Mouse (Mus musculus) common myeloid progenitor, adult 5-6 weeks (primary cell): ENCODE data around the gene Asphd1. TPM values are rescaled to one million over a fixed set of nuclear protein-coding genes. Genes with fewer than 3 reads are reported as not detected.

ENCODE experiments used
- ATAC-seq: replicated peaks from 2 replicates; pipeline ENCODE4 v1.8.0; 2016; ENCODE audit warnings: low read depth, mild to moderate bottlenecking, moderate TSS enrichment, inconsistent platforms; ENCODE audit not compliant: poor library complexity, severe bottlenecking
- total RNA-seq: library from RNA; stranded (forward); fragments of 200-1000, 187-1606 nt; gene quantifications from 2 replicates; pipeline ENCODE4 v1.2.3, GENCODE M21; 2017

Gene Asphd1
- total RNA-seq, 1 experiment from 2014 or later: not detected

DNA sequence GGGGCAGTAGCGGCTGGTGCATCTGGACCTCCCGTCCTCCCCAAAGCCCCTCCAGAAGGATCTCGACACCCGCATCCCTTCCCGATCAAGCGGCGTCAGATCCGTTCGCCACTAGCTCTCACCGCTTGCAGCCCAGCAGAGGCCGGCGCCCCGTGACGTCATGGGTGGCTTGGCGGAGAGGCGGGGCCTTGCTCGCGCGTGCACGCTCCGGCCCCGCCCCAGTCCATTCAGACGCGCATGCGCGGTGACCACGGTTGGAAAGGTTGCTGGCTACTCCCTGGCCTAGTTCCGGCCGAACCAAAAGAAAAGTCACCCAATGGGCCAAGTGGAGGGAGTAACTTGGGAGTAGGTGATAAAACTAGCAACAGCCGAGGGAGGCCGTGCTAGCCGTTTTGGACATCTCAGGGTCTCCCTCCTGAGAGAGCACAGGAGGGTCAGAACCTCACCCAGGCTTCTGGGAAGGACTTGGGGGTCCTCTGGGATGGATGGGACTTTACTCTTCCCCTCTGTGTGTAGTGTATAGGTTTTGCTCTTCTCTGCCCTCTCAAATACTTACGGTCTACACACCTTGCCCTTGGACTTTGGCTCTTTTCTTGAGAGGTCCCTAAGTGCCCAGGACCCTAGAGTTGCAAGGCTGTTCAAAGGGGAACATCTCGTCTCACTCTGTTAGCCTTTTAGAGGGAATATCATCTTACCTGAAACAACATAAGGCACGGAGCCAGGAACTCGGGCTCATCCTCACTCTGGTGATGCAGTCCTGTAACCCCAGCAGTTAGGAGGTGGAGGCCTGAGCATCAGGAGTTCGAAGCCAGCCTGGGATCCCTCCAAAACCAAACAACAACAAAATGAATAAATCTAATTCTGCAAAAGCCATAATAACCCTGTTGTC lies 51.0 kb downstream of the Asphd1 start:
- peak; percentile 89 for ATAC-seq

- ATAC-seq: peak; percentile 75
Observed at GRCm38 (mm10) chr7:126897390-126898101, 51.8 kb downstream of the Asphd1 start.

DNA sequence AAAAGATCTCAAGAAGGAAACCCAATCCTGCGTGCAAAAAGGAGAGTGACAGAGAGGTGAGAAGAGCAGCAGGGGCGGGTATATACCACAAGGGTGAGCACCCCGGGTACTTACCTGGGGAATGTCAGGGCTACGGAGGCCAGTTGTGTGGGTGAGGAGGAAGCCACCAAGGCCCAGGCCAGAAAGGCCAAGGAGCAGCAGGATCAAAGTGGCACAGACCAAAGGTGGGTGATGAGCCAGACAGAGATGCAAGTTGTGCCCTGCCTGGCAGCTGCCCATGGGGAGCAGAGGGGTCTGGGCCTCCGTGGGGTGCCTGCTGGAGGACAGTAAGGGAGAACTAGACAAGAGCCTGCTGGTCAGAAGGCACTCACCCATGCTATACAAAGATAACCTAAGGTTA lies 52.5 kb downstream of the Asphd1 start:
- ATAC-seq: 0 out of 2 replicates have a peak, but pooled peaks have one; percentile 16

Other genes with a start within 250 kb of the Asphd1 start
- 301 and 302 TPM in 2 replicates for gene Coro1a, start 241.8 kb downstream of the Asphd1 start, total RNA-seq
- gene Mapk3, start 190.0 kb downstream of the Asphd1 start, total RNA-seq: 23.0 and 28.2 TPM in 2 replicates
- gene Gdpd3, start 183.2 kb downstream of the Asphd1 start, total RNA-seq: 2.3 and 5.1 TPM in 2 replicates
- 38.9 and 42.7 TPM in 2 replicates for gene Ypel3, start 172.6 kb downstream of the Asphd1 start, total RNA-seq
- gene Tbx6, start 168.1 kb downstream of the Asphd1 start, total RNA-seq: not detected in 2 replicates
- 120 and 125 TPM in 2 replicates for gene Ppp4c, start 157.1 kb downstream of the Asphd1 start, total RNA-seq
- gene Fam57b, start 151.9 kb downstream of the Asphd1 start, total RNA-seq: not detected in 2 replicates
- gene 4930451I11Rik, start 117.9 kb downstream of the Asphd1 start, total RNA-seq: not detected in 2 replicates
- not detected in 2 replicates for gene Doc2a, start 102.2 kb downstream of the Asphd1 start, total RNA-seq
- gene Hirip3, start 87.6 kb downstream of the Asphd1 start, total RNA-seq: 283 and 331 TPM in 2 replicates
- 33.4 and 43.2 TPM in 2 replicates for gene Ino80e, start 87.2 kb downstream of the Asphd1 start, total RNA-seq
- 32.2 and 42.2 TPM in 2 replicates for gene Taok2, start 64.9 kb downstream of the Asphd1 start, total RNA-seq
- gene Tmem219, start 26.7 kb downstream of the Asphd1 start, total RNA-seq: 21.1 and 31.9 TPM in 2 replicates
- gene Kctd13, start 20.7 kb downstream of the Asphd1 start, total RNA-seq: 9.6 and 13.2 TPM in 2 replicates
- gene Sez6l2, start 981 bp upstream of the Asphd1 start, total RNA-seq: 0.14 and 1.9 TPM in 2 replicates
- 33.7 and 60.5 TPM in 2 replicates for gene Cdipt, start 26.3 kb upstream of the Asphd1 start, total RNA-seq
- 1.0 and 2.3 TPM in 2 replicates for gene Cdiptos, start 26.5 kb upstream of the Asphd1 start, total RNA-seq
- 19.3 and 21.8 TPM in 2 replicates for gene Mvp, start 65.0 kb upstream of the Asphd1 start, total RNA-seq
- not detected in 2 replicates for gene Pagr1b, start 66.9 kb upstream of the Asphd1 start, total RNA-seq
- 36.7 TPM in 1 of 2 replicates, not detected in the other for gene Pagr1a, start 67.8 kb upstream of the Asphd1 start, total RNA-seq
- gene Gm42742, start 71.5 kb upstream of the Asphd1 start, total RNA-seq: 30.9 and 33.1 TPM in 2 replicates
- gene Prrt2, start 71.6 kb upstream of the Asphd1 start, total RNA-seq: 1.3 TPM in 1 of 2 replicates, not detected in the other
- 59.0 and 67.8 TPM in 2 replicates for gene Maz, start 77.5 kb upstream of the Asphd1 start, total RNA-seq
- gene Kif22, start 92.9 kb upstream of the Asphd1 start, total RNA-seq: 81.6 and 90.9 TPM in 2 replicates
- 22.6 and 31.2 TPM in 2 replicates for gene Zg16, start 137.7 kb upstream of the Asphd1 start, total RNA-seq
- gene AI467606, start 141.8 kb upstream of the Asphd1 start, total RNA-seq: 17.2 and 24.1 TPM in 2 replicates
- gene Qprt, start 172.6 kb upstream of the Asphd1 start, total RNA-seq: 0.10 and 1.8 TPM in 2 replicates
- gene Spn, start 188.2 kb upstream of the Asphd1 start, total RNA-seq: 278 and 335 TPM in 2 replicates
- gene Cd2bp2, start 246.5 kb upstream of the Asphd1 start, total RNA-seq: 54.9 and 73.1 TPM in 2 replicates